Mouse (Mus musculus) lung, embryonic 14.5 days (tissue): ENCODE results near the gene Trappc13. TPM values are rescaled to one million over a fixed set of nuclear protein-coding genes. Genes with fewer than 3 reads are reported as not detected.
"Not testable (repeated sequence)": the region's sequence is repeated elsewhere in the genome, so short reads cannot be mapped to it uniquely, and the experiment has no call there.

ENCODE experiments used
- ATAC-seq: fragments of 200-750 bp; cut with Nextera tagmentation; 2 replicates; pipeline ENCODE4 v1.8.0; 2017; ENCODE audit warnings: mild to moderate bottlenecking, moderate TSS enrichment, moderate library complexity; ENCODE audit not compliant: insufficient read depth
- DNase-seq: peaks from one replicate; pipeline ENCODE4 v3.0.0-alpha.2; 2015
- H3K27ac ChIP-seq: fragments of 300-500 bp; sonication (generic); 2 replicates; pipeline ENCODE4 v1.5.1; 2014; ENCODE audit warnings: low read depth, mild to moderate bottlenecking, moderate library complexity
- H3K27me3 ChIP-seq: fragments of 300-500 bp; sonication (generic); 2 replicates; pipeline ENCODE4 v1.6.1; 2014; ENCODE audit warnings: low read length, control low read depth; ENCODE audit not compliant: insufficient read depth
- H3K36me3 ChIP-seq: fragments of 300-500 bp; sonication (generic); 2 replicates; pipeline ENCODE4 v1.6.1; 2014; ENCODE audit warnings: control low read depth; ENCODE audit not compliant: insufficient read depth
- H3K4me1 ChIP-seq: fragments of 300-500 bp; sonication (generic); 2 replicates; pipeline ENCODE4 v1.6.1; 2014; ENCODE audit warnings: antibody characterized with exemption, control low read depth; ENCODE audit not compliant: insufficient read depth
- H3K4me2 ChIP-seq: fragments of 300-500 bp; sonication (generic); 2 replicates; pipeline ENCODE4 v1.6.1; 2014; ENCODE audit warnings: mild to moderate bottlenecking
- H3K4me3 ChIP-seq: fragments of 300-500 bp; sonication (generic); 2 replicates; pipeline ENCODE4 v1.5.1; 2014; ENCODE audit warnings: low read depth, low read length
- H3K9ac ChIP-seq: fragments of 300-500 bp; sonication (generic); 2 replicates; pipeline ENCODE4 v1.6.1; 2014
- H3K9me3 ChIP-seq: fragments of 300-500 bp; sonication (generic); 2 replicates; pipeline ENCODE4 v1.6.1; 2016; ENCODE audit warnings: low read depth, low read length, control low read depth
- CTCF ChIP-seq: IDR thresholded peaks from 2 replicates; pipeline ENCODE4 v1.5.1; 2016; ENCODE audit warnings: antibody characterized with exemption, low read depth
- WGBS: fragments of 180-500 bp; shearing (Covaris S2); extraction: QIAGEN DNeasy Blood & Tissue Kit; methylation state at CpG from one replicate; pipeline ENCODE4 v1.1.7; 2014; 5-methylcytosine and 5-hydroxymethylcytosine counted together
- polyA plus RNA-seq: library from polyadenylated mRNA; unstranded; fragments of >200 nt; fragmentation: Nextera tagmentation; extraction: Ambion mirVana; gene quantifications from 2 replicates; pipeline ENCODE4 v1.2.1, GENCODE M21; 2014

Trappc13 gene
- 65.5 and 66.5 TPM in 2 replicates for polyA plus RNA-seq

DNA sequence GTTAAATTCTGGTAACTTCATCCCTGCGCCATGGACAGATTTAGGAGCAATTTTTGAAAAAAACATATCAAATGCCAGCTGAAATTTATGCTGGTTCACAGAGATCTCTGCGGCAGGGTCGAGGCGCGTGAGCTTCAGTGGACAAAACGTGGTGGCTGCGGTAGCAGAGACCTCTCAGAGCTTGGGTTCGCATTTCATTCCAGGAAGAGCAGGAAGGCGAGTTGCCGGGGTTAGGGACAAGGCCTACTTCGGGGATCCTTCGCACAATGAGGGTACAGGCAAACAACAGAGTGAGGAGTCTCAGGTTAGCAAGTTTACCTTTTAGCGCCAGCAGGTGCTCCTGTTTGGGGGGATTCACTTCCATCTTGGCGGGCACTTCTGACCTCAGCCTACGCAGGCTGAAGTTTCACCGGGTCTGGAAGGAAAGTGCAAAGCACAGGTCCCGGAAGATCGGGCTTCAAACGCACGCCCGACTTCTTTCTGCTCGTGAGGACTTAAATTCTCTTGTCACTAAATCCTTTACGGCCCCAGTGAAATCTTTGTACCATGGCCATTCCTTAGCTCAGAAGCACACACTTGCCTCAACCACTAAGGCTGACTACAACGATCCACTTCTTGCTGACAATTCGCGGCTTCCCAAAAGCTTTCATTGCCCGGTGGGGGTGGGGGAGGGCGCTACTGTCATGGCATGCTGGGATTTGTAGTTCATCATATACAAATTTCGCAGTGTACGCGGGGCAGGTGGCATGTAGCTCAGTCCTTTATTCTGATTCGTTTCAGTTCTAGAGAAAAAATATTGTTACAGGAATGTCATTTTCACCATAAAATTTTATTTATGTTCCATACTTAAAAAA, at the start of gene Trappc13:
Gene Trappc13, minus strand, starts transcription at position 674 of the 854 bp plus-strand sequence.
- Histone ChIP-seq H3K9me3 (no peaks in the 10 kb centered on the region), H3K27me3 (no peaks in the 10 kb centered on the region), H3K4me3 (peak within 1 kb of the TSS; percentile 63), H3K36me3 (peaks cover 15% of the 10 kb centered on the region), H3K4me1 (peaks cover 3% of the 10 kb centered on the region; the same call in 1 of the 2 replicates), H3K27ac (peak within 1 kb of the TSS; percentile 82), H3K4me2 (peak within 1 kb of the TSS; percentile 77), H3K9ac (peak within 1 kb of the TSS; percentile 77)
- ATAC-seq (peak; percentile 88), DNase-seq (no peak)
- no peak for TF ChIP-seq CTCF
- under 1% methylated on average over 32 of the region's 32 CpGs for WGBS

- DNase-seq (no peak), ATAC-seq (no peak)
- peak overlapping the region; percentile 75 for H3K4me3 ChIP-seq
- no peak for TF ChIP-seq CTCF
- no peaks in the 10 kb centered on the region for H3K36me3 ChIP-seq
- no peaks in the 10 kb centered on the region; the same call in 1 of the 2 replicates for H3K4me1 ChIP-seq
- H3K9me3 ChIP-seq: no peaks in the 10 kb centered on the region
- H3K4me2 ChIP-seq: peak overlapping the region; percentile 81
- WGBS: 47% methylated on average over 3 of the region's 3 CpGs
- H3K27ac ChIP-seq: no peak overlapping the region
- H3K9ac ChIP-seq: peak overlapping the region; percentile 91
- no peaks in the 10 kb centered on the region for H3K27me3 ChIP-seq
Measured at GRCm38 (mm10) chr13:104227478-104227877, 49.2 kb upstream of the Trappc13 start.

- Histone ChIP-seq H3K4me1 (no peaks in the 10 kb centered on the region), H3K4me3 (no peak overlapping the region), H3K9ac (no peak overlapping the region), H3K27me3 (no peaks in the 10 kb centered on the region), H3K9me3 (no peaks in the 10 kb centered on the region), H3K36me3 (peaks cover 47% of the 10 kb centered on the region), H3K4me2 (no peak overlapping the region), H3K27ac (no peak overlapping the region)
- DNase-seq (peak; percentile 19), ATAC-seq (no peak)
- WGBS: 53% methylated on average over 1 of the region's 1 CpGs
- TF ChIP-seq CTCF: no peak; the same call in 1 of the 2 replicates
Measured at GRCm38 (mm10) chr13:104204313-104204712, 26.0 kb upstream of the Trappc13 start.

- H3K27me3 ChIP-seq, DNase-seq, ATAC-seq, H3K4me1 ChIP-seq, H3K27ac ChIP-seq, H3K4me3 ChIP-seq, H3K9me3 ChIP-seq, H3K9ac ChIP-seq, H3K4me2 ChIP-seq: not testable (repeated sequence)
- H3K36me3 ChIP-seq: peaks cover 38% of the 10 kb centered on the region
Measured at GRCm38 (mm10) chr13:104195891-104196290, 17.6 kb upstream of the Trappc13 start.

- DNase-seq (no peak), ATAC-seq (no peak)
- Histone ChIP-seq H3K4me2 (no peak overlapping the region), H3K4me3 (no peak overlapping the region), H3K27ac (no peak overlapping the region), H3K27me3 (no peaks in the 10 kb centered on the region), H3K9ac (no peak overlapping the region), H3K36me3 (peaks cover 34% of the 10 kb centered on the region), H3K4me1 (no peaks in the 10 kb centered on the region), H3K9me3 (no peaks in the 10 kb centered on the region)
- TF ChIP-seq CTCF: no peak
- WGBS: 78% methylated on average over 4 of the region's 4 CpGs
Measured at GRCm38 (mm10) chr13:104187357-104187756, 9.1 kb upstream of the Trappc13 start.

DNA sequence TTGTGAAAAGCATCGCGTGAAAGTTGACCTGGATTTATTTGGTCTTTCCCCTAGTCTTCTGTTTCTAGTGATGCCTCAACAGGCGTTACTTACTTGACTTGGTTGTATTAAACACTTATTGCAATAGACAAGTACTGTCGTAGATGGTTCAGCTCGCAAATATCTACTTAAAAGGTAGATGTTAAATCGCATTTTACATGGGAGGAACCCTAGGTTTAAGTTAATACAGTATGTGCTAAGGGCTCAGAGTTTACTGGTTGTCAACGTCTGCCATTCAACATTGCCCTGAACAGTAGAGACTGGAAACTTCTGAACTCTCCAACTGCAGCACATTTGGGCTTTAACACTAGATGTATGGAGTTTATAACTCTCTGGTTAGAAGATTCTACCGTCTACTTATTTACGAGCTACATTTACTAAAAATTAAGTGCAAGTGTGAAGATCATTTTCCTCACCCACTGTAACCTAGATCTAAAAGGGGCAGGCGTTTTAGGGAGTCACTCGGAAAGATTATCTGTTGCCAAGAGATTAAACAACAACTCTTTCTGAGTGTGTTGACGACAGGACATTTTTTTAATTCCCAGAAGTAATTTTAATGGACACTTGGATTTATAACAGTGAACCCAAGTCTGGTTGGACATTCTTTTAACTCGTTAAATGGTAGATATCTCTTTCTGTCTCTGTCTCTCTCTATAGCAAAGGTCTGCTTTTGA, 1.1 kb upstream of the Trappc13 start:
- Histone ChIP-seq H3K4me2 (peak overlapping the region; percentile 65), H3K36me3 (peaks cover 15% of the 10 kb centered on the region), H3K27me3 (no peaks in the 10 kb centered on the region), H3K9ac (peak overlapping the region; percentile 65), H3K4me1 (peaks cover 3% of the 10 kb centered on the region; the same call in 1 of the 2 replicates), H3K27ac (no peak overlapping the region), H3K9me3 (no peaks in the 10 kb centered on the region), H3K4me3 (peak overlapping the region; percentile 63)
- ATAC-seq (no peak), DNase-seq (no peak)
- 13% methylated on average over 13 of the region's 13 CpGs for WGBS
- TF ChIP-seq CTCF: no peak

- peak within 1 kb of the TSS; percentile 63 for H3K4me3 ChIP-seq
- H3K27me3 ChIP-seq: no peaks in the 10 kb centered on the region
- ATAC-seq (peak; percentile 99), DNase-seq (peak; percentile 100)
- WGBS: under 1% methylated on average over 38 of the region's 38 CpGs
- peak within 1 kb of the TSS; percentile 82 for H3K27ac ChIP-seq
- peaks cover 15% of the 10 kb centered on the region for H3K36me3 ChIP-seq
- peak; percentile 58 for TF ChIP-seq CTCF
- H3K4me2 ChIP-seq: peak within 1 kb of the TSS; percentile 77
- H3K4me1 ChIP-seq: peaks cover 3% of the 10 kb centered on the region; the same call in 1 of the 2 replicates
- H3K9me3 ChIP-seq: no peaks in the 10 kb centered on the region
- peak within 1 kb of the TSS; percentile 77 for H3K9ac ChIP-seq
Measured at GRCm38 (mm10) chr13:104178650-104179121, 417 bp upstream of the Trappc13 start, which contains the start of gene Trim23. Gene Trim23, plus strand, starts transcription at chr13:104178797.
